Mouse (Mus musculus): ENCODE measurements around the gene Ackr3. TPM values are rescaled to one million over a fixed set of nuclear protein-coding genes. Genes with fewer than 3 reads are reported as not detected.

Ackr3 gene
- polyA plus RNA-seq, 1 experiment = 10.8 TPM

DNA sequence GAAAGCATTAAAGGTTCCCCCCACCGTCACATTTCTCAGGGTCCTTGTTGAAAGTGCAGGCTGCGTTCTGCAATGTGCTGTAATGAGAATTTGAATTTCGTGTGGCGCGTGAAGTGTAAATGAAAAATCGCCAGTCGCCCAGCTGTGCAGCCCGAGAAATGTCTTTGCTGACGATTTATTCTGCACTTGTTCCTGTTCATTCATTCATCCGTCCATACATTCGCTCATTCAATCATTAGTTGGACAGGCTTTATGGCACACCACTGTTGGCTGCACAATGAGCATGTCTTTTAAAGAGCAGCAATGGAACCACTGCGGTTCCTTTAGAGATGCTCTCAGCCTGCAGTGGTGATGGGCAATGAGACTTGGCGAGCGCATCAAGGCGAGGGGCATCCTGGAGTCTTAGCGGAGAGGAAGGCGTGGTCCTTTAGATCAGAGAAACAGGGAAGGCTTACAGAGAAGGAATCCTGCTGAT is 18.7 kb downstream of the Ackr3 start:
- no peak for TF ChIP-seq USF1 (IDR thresholded peaks at IDR 0.05; ENCODE audit: low read depth)
- TF ChIP-seq POLR2A (IDR thresholded peaks at IDR 0.05; ENCODE audit: insufficient read length, low read depth) = no peak
- no peak for TF ChIP-seq CEBPB (IDR thresholded peaks at IDR 0.05; ENCODE audit: insufficient read depth, poor library complexity, severe bottlenecking)
- TF ChIP-seq MYOD1 (IDR thresholded peaks at IDR 0.05; ENCODE audit: control insufficient read depth in 1 of 3, insufficient read length in 2 of 3, low read depth in 2 of 3) = no peak
- no peak for TF ChIP-seq E2F4 (IDR thresholded peaks at IDR 0.05; ENCODE audit: insufficient read depth)
- no peak for TF ChIP-seq MYOG (IDR thresholded peaks at IDR 0.05; ENCODE audit: control insufficient read depth in 1 of 3, insufficient read depth in 1 of 3, insufficient read length in 2 of 3, low read depth in 2 of 3)
- no peak for TF ChIP-seq REST (IDR thresholded peaks at IDR 0.05; ENCODE audit: insufficient read depth, insufficient read length)

DNA sequence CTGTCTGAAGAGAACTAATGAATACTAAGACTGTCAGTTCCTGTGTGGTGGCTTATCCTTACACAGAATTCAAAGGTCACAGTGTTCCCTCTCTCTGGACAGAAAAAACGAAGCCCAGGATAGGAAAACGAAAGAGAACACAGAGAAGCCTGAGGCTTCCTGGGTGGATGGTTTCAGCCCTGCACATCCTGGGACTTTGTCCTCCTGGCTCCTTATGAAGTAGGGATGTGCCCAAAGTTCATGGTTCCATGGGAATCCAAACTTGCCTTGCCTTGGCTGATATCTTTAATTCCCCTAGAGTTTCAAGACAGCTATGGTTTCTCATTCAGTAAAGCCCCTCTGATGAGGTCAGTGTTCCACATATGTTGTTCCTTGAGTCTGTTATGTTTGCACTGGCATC is 19.2 kb downstream of the Ackr3 start:
- no peak overlapping the region for H3ac ChIP-seq (ENCODE audit: control insufficient read depth, insufficient read length)
- H3K79me2 ChIP-seq (ENCODE audit: control insufficient read depth, insufficient read depth) = no peaks in the 10 kb centered on the region
- TF ChIP-seq SRF (IDR thresholded peaks at IDR 0.05; ENCODE audit: control insufficient read depth, insufficient read length, low read depth) (no peak), TCF3 (IDR thresholded peaks at IDR 0.05; ENCODE audit: insufficient read length, low read depth) (no peak), MYOG (IDR thresholded peaks at IDR 0.05; ENCODE audit: control insufficient read depth in 1 of 3, insufficient read depth in 1 of 3, insufficient read length in 2 of 3, low read depth in 2 of 3) (no peak)
- H3K4me2 ChIP-seq (ENCODE audit: low read depth) = no peak overlapping the region
- no peak overlapping the region for H3K4me3 ChIP-seq
- H3K36me3 ChIP-seq (ENCODE audit: control insufficient read depth, insufficient read depth) = no peaks in the 10 kb centered on the region
- no peaks in the 10 kb centered on the region for H3K27me3 ChIP-seq (ENCODE audit: control insufficient read depth, insufficient read depth, insufficient read length)

More for the DNA sequence above, 18.7 kb downstream of the Ackr3 start:
- Histone ChIP-seq H3K4me2 (ENCODE audit: low read depth) (peak overlapping the region; percentile 35), H3K79me2 (ENCODE audit: control insufficient read depth, insufficient read depth) (no peaks in the 10 kb centered on the region), H3K36me3 (ENCODE audit: control insufficient read depth, insufficient read depth) (no peaks in the 10 kb centered on the region), H3ac (ENCODE audit: control insufficient read depth, insufficient read length) (no peak overlapping the region), H3K4me3 (no peak overlapping the region), H3K27me3 (ENCODE audit: control insufficient read depth, insufficient read depth, insufficient read length) (no peaks in the 10 kb centered on the region)

DNA sequence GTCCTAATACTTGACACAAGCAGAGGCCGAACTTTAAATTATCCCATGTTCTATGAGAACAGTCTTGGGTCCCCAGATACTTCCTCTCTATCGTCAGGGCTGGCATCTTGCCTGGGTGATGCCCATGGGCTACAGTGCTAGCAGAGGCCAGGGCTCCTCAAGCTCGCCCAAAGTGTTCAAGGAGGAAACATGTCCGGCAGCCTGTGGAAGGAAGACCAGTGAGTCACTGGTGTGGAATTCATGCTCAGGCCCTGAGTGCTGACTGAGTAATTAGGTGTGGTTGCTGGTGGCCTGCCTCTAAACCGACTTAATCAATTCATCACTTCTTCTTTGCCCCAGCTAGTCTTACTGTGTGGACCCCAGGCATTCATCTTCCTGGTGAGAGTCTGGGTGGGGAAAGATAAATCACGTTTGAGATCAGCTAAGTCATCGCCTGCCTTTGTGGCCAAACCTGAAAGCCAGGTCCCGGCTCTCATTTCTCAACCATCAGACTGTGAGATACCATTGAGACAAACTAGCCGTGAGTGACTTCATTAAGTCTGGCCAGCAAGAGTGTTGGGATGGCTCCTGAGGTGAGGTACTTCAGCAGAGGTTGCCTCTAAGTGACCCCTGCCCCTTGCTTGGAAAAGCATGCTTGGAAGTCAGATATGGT is 21.9 kb downstream of the Ackr3 start:
- H3K36me3 ChIP-seq (ENCODE audit: control insufficient read depth, insufficient read depth) = no peaks in the 10 kb centered on the region
- TF ChIP-seq USF1 (IDR thresholded peaks at IDR 0.05; ENCODE audit: low read depth) (no peak), MYOD1 (IDR thresholded peaks at IDR 0.05; ENCODE audit: control insufficient read depth in 1 of 3, insufficient read length in 2 of 3, low read depth in 2 of 3) (no peak), SRF (IDR thresholded peaks at IDR 0.05; ENCODE audit: control insufficient read depth, insufficient read length, low read depth) (no peak), TCF12 (IDR thresholded peaks at IDR 0.05; ENCODE audit: insufficient read depth, poor library complexity, severe bottlenecking) (no peak), CEBPB (IDR thresholded peaks at IDR 0.05; ENCODE audit: insufficient read depth, poor library complexity, severe bottlenecking) (no peak), TCF3 (IDR thresholded peaks at IDR 0.05; ENCODE audit: insufficient read length, low read depth) (no peak), POLR2A (IDR thresholded peaks at IDR 0.05; ENCODE audit: insufficient read length, low read depth) (no peak), E2F4 (IDR thresholded peaks at IDR 0.05; ENCODE audit: insufficient read depth) (no peak), MAX (IDR thresholded peaks at IDR 0.05; ENCODE audit: low read depth) (no peak)
- H3K79me2 ChIP-seq (ENCODE audit: control insufficient read depth, insufficient read depth) = no peaks in the 10 kb centered on the region
- H3ac ChIP-seq (ENCODE audit: control insufficient read depth, insufficient read length) = no peak overlapping the region
- H3K27me3 ChIP-seq (ENCODE audit: control insufficient read depth, insufficient read depth, insufficient read length) = no peaks in the 10 kb centered on the region
- H3K4me2 ChIP-seq (ENCODE audit: low read depth) = peak overlapping the region; percentile 66
- no peak overlapping the region for H3K4me3 ChIP-seq

DNA sequence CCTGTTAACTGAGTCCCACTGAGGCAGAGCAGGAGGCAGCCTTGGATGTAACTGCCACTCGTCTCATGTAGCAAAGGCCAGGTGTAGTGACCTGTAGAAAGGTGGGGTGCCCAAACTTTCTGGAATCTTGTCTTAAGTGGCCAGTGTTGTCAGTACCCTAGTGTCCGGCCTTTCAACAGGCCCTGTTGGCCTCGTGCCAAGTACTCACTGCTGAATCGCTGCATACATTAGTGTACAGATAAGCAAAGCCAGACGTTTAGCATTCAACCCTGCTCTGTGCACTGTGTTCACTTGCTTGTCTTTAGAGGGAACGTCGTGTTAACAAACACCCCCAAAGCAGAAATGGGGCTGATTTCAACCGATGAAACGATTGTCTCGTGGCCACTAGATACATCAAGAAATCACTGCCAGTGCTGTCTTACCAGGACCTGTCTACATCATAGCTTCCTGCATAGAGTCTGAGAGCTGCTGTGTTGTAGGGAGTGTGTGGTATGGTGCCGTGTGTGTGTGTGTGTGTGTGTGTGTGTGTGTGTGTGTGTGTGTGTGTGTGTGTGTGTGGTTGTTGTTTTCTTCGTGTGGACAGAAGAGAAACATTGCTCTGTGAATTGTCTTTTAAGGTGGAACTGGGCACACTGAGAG is 24.0 kb downstream of the Ackr3 start:
- H3K27me3 ChIP-seq (ENCODE audit: control insufficient read depth, insufficient read depth, insufficient read length) = no peaks in the 10 kb centered on the region
- no peak overlapping the region for H3K4me3 ChIP-seq
- H3K36me3 ChIP-seq (ENCODE audit: control insufficient read depth, insufficient read depth) = no peaks in the 10 kb centered on the region
- TF ChIP-seq USF1 (IDR thresholded peaks at IDR 0.05; ENCODE audit: low read depth) (no peak), SRF (IDR thresholded peaks at IDR 0.05; ENCODE audit: control insufficient read depth, insufficient read length, low read depth) (no peak), CEBPB (IDR thresholded peaks at IDR 0.05; ENCODE audit: insufficient read depth, poor library complexity, severe bottlenecking) (no peak), E2F4 (IDR thresholded peaks at IDR 0.05; ENCODE audit: insufficient read depth) (no peak), POLR2A (IDR thresholded peaks at IDR 0.05; ENCODE audit: insufficient read length, low read depth) (no peak), TCF3 (IDR thresholded peaks at IDR 0.05; ENCODE audit: insufficient read length, low read depth) (no peak), REST (IDR thresholded peaks at IDR 0.05; ENCODE audit: insufficient read depth, insufficient read length) (no peak), MYOD1 (IDR thresholded peaks at IDR 0.05; ENCODE audit: control insufficient read depth in 1 of 3, insufficient read length in 2 of 3, low read depth in 2 of 3) (no peak), MYOG (IDR thresholded peaks at IDR 0.05; ENCODE audit: control insufficient read depth in 1 of 3, insufficient read depth in 1 of 3, insufficient read length in 2 of 3, low read depth in 2 of 3) (no peak), MAX (IDR thresholded peaks at IDR 0.05; ENCODE audit: low read depth) (no peak), POLR2AphosphoS2 (IDR thresholded peaks at IDR 0.05; ENCODE audit: insufficient read length, low read depth) (no peak), TCF12 (IDR thresholded peaks at IDR 0.05; ENCODE audit: insufficient read depth, poor library complexity, severe bottlenecking) (no peak)
- H3ac ChIP-seq (ENCODE audit: control insufficient read depth, insufficient read length) = no peak overlapping the region
- no peak overlapping the region for H3K4me2 ChIP-seq (ENCODE audit: low read depth)
- no peaks in the 10 kb centered on the region for H3K79me2 ChIP-seq (ENCODE audit: control insufficient read depth, insufficient read depth)

DNA sequence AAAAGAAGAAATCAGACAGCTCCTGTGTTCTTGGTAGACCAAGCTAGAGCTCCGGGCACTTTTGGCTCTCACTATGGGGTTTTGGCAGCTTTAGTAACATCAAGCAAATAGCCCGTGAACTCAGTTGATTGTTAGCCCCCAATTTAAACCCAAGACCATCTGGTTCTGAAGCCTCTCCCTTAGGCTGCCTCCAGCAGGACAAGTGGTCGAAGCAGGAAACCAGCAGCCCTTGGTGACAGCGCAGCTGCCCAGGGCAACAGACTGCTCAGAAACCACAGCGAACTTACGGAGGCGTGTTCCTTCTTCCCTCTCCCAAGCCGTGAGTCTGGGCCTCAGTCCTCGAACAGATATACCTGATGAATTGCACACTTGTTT is 24.5 kb downstream of the Ackr3 start:
- H3K27me3 ChIP-seq (ENCODE audit: control insufficient read depth, insufficient read depth, insufficient read length) = no peaks in the 10 kb centered on the region
- TF ChIP-seq TCF12 (IDR thresholded peaks at IDR 0.05; ENCODE audit: insufficient read depth, poor library complexity, severe bottlenecking) = no peak
- peak in 2 of 3 experiments; percentile 71 to 80 for TF ChIP-seq MYOD1 (IDR thresholded peaks at IDR 0.05; ENCODE audit: control insufficient read depth in 1 of 3, insufficient read length in 2 of 3, low read depth in 2 of 3)
- TF ChIP-seq MYOG (IDR thresholded peaks at IDR 0.05; ENCODE audit: control insufficient read depth in 1 of 3, insufficient read depth in 1 of 3, insufficient read length in 2 of 3, low read depth in 2 of 3) = peak in 2 of 3 experiments; percentile 67 to 80

More for the DNA sequence above, 24.5 kb downstream of the Ackr3 start:
- Histone ChIP-seq H3K79me2 (ENCODE audit: control insufficient read depth, insufficient read depth) (no peaks in the 10 kb centered on the region), H3K4me2 (ENCODE audit: low read depth) (peak overlapping the region; percentile 13), H3K4me3 (no peak overlapping the region), H3K36me3 (ENCODE audit: control insufficient read depth, insufficient read depth) (no peaks in the 10 kb centered on the region), H3ac (ENCODE audit: control insufficient read depth, insufficient read length) (no peak overlapping the region)

All from myocyte (in vitro differentiated cells).